Mouse (Mus musculus) E14TG2a.4 (cell line): ENCODE results near the gene Plek.
"Not testable (repeated sequence)": the region's sequence is repeated elsewhere in the genome, so short reads cannot be mapped to it uniquely, and the experiment has no call there.

Experiments used
- H3K27me3 ChIP-seq: 2 replicates; pipeline ENCODE4 v1.6.1; 2014; ENCODE audit warnings: low read length, control low read depth; ENCODE audit not compliant: insufficient read depth
- H3K36me3 ChIP-seq: 2 replicates; pipeline ENCODE4 v1.6.1; 2014; ENCODE audit warnings: low read length, control low read depth; ENCODE audit not compliant: insufficient read depth
- H3K4me1 ChIP-seq: replicated peaks from 2 replicates; pipeline ENCODE4 v1.6.1; 2014; ENCODE audit warnings: low read depth, low read length, control low read depth
- H3K4me3 ChIP-seq: replicated peaks from 2 replicates; pipeline ENCODE4 v1.5.1; 2014; ENCODE audit warnings: mild to moderate bottlenecking, low read length
- H3K9me3 ChIP-seq: 2 replicates; pipeline ENCODE4 v1.6.1; 2014; ENCODE audit warnings: low read length, control low read depth
- CTCF ChIP-seq: conservative IDR thresholded peaks from 2 replicates; pipeline ENCODE4 v1.5.1; 2014; ENCODE audit warnings: low read length
- NANOG ChIP-seq: IDR thresholded peaks from 2 replicates; pipeline ENCODE4 v1.6.1; 2014; ENCODE audit warnings: borderline replicate concordance, low read length, mixed read lengths
- POU5F1 ChIP-seq: IDR thresholded peaks from 2 replicates; pipeline ENCODE4 v1.6.1; 2014; ENCODE audit warnings: low read length, borderline replicate concordance

Gene Plek

DNA sequence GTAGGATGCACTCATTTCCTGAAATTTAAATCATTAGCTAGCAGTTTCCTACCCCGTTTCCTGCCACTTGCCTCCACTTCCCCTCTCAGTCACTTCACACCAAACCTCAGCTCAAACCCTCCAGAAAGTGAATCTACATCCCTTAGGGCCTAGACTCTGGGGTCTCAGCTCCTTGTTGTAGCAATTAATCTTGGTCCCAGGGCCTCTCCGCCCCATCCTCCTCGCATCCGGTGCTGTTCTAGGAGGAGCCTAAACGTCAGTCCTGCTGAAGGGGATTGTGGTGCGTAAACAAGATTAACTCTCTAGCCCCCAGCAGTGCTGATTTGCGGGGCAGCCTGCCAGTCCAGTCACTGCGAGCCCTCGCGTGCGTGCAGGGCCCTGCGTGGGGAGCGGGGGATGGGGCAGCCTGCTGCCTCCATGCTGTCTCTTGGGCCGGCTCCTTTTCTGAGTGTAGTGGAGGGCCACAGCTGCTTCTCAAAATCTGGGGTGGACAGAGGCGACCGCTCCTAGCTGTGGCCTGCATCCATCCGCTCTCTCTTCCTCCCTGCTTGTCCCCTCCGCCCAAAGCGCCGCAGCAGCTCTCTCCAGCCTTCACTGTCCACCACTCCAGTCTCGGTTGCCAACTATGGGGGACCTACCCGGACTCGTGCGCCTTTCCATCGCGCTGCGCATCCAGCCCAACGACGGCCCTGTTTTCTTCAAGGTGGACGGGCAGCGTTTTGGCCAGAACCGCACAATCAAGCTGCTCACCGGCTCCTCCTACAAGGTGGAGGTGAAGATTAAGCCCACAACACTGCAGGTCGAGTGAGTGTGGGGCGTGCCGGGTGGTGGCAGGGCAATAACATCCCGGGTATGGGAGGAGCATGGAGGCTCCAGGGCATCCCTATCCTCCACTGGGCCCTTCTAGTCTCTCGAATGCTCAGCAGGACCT lies at the start of gene Plek, which contains the start of gene Cnrip1:
Plek (minus strand) TSS at position 837 of the 931 bp plus-strand sequence.
Cnrip1 (plus strand) TSS at position 42 of the 931 bp plus-strand sequence.
- TF ChIP-seq NANOG = no peak
- no peak for TF ChIP-seq POU5F1
- no peak for TF ChIP-seq CTCF
- H3K9me3 ChIP-seq = no peaks in the 10 kb centered on the region

GRCm38 (mm10) chr11:17086106-17086505 lies 33.9 kb upstream of the Plek start:
- no peaks in the 10 kb centered on the region for H3K9me3 ChIP-seq
- no peak for TF ChIP-seq NANOG
- TF ChIP-seq POU5F1 = no peak
- TF ChIP-seq CTCF = no peak
- peaks cover 12% of the 10 kb centered on the region for H3K4me1 ChIP-seq
- H3K36me3 ChIP-seq = no peaks in the 10 kb centered on the region
- H3K4me3 ChIP-seq = no peak overlapping the region
- H3K27me3 ChIP-seq = no peaks in the 10 kb centered on the region

More for the DNA sequence above, at the start of gene Plek, which contains the start of gene Cnrip1:
- Histone ChIP-seq H3K4me1 (peaks cover 15% of the 10 kb centered on the region), H3K27me3 (peaks cover 14% of the 10 kb centered on the region), H3K36me3 (no peaks in the 10 kb centered on the region), H3K4me3 (peak within 1 kb of the TSS; percentile 77)

GRCm38 (mm10) chr11:17083866-17084265 lies 31.7 kb upstream of the Plek start:
- Histone ChIP-seq H3K9me3 (no peaks in the 10 kb centered on the region), H3K4me3 (no peak overlapping the region), H3K4me1 (peaks cover 12% of the 10 kb centered on the region), H3K36me3 (no peaks in the 10 kb centered on the region), H3K27me3 (no peaks in the 10 kb centered on the region)
- no peak for TF ChIP-seq POU5F1
- no peak for TF ChIP-seq NANOG
- no peak for TF ChIP-seq CTCF

DNA sequence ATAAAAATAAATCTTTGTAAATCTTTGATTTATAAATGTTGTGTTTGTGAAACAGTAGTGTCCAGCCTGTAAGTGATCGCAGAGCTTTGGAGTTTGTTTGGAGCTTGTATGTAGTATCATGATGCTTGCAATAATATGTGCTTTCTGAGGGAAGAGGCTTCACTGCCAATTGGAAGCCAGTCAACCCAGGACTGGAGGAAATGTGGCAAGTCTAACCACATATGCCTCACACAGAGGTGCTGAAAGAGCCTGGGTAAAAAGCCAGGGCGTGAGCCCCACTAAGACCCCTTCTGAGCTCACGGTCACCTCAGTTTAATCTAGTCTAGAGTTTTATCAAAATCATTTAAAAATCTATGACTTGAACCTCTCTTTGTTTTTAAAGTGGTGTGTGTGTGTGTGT lies 31.3 kb upstream of the Plek start:
- Histone ChIP-seq H3K4me1 (peaks cover 12% of the 10 kb centered on the region), H3K4me3 (no peak overlapping the region), H3K36me3 (no peaks in the 10 kb centered on the region), H3K9me3 (no peaks in the 10 kb centered on the region), H3K27me3 (no peaks in the 10 kb centered on the region)
- no peak for TF ChIP-seq NANOG
- no peak for TF ChIP-seq CTCF
- TF ChIP-seq POU5F1 = no peak

DNA sequence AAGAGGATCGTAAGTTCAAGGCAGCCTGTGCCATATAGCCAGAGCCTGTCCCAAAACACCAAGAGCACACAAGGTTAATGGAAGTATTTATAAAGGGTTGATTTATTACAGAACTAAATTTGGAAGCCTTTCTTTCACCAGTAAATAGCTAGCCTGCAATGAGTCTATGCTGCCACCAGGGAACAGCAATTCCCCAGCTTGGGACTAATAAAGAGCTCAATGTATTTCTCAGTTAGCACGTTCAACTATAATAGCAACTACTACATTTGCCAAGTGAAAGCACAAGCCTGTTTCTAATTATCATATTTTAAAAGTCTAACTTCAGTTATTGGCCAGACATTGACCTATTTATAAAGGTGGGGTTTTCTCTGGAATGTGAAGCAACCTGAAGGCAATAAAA lies 30.8 kb upstream of the Plek start:
- TF ChIP-seq CTCF (peak; percentile 79), NANOG (no peak), POU5F1 (no peak)

GRCm38 (mm10) chr11:17082086-17082485 lies 29.9 kb upstream of the Plek start:
- Histone ChIP-seq H3K27me3 (no peaks in the 10 kb centered on the region), H3K9me3 (no peaks in the 10 kb centered on the region), H3K4me1 (peaks cover 12% of the 10 kb centered on the region), H3K36me3 (no peaks in the 10 kb centered on the region), H3K4me3 (no peak overlapping the region)
- TF ChIP-seq NANOG = no peak
- no peak for TF ChIP-seq POU5F1
- no peak for TF ChIP-seq CTCF

More for the DNA sequence above, 30.8 kb upstream of the Plek start:
- Histone ChIP-seq H3K4me1 (peaks cover 12% of the 10 kb centered on the region), H3K27me3 (no peaks in the 10 kb centered on the region), H3K36me3 (no peaks in the 10 kb centered on the region), H3K9me3 (no peaks in the 10 kb centered on the region), H3K4me3 (no peak overlapping the region)

GRCm38 (mm10) chr11:17075656-17076055 lies 23.5 kb upstream of the Plek start:
- TF ChIP-seq POU5F1 (no peak), CTCF (no peak), NANOG (no peak)
- Histone ChIP-seq H3K27me3 (no peaks in the 10 kb centered on the region), H3K36me3 (no peaks in the 10 kb centered on the region), H3K4me1 (no peaks in the 10 kb centered on the region), H3K4me3 (no peak overlapping the region), H3K9me3 (no peaks in the 10 kb centered on the region)

DNA sequence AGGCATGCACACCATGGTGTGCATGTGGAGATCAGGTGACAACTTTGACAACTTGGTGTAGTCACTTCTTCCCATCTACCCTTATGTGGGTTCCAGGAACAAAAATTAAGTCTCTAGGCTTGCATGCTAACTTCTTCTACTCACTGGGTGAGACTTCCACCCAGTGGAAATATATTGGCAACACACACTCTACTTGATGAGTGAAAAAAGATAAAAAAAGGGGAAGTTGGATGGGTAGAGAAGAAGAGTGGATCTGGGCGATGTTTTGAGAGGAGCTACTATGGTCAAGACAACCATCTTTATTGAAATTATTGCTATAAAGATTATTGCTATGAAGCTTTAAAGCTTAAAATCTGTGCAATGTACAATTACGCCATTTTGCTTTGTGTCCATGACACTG lies 17.2 kb upstream of the Plek start:
- not testable (repeated sequence) for H3K4me3 ChIP-seq, H3K4me1 ChIP-seq, H3K36me3 ChIP-seq, H3K9me3 ChIP-seq, H3K27me3 ChIP-seq
